Mouse (Mus musculus): ENCODE data around the gene Adamtsl3. TPM values are rescaled to one million over a fixed set of nuclear protein-coding genes. Genes with fewer than 3 reads are reported as not detected.
A peak's percentile ranks its signal among the peaks of the same experiment; 100 is the strongest.

Adamtsl3 gene
- polyA plus RNA-seq, 1 experiment = 33.1 TPM

DNA sequence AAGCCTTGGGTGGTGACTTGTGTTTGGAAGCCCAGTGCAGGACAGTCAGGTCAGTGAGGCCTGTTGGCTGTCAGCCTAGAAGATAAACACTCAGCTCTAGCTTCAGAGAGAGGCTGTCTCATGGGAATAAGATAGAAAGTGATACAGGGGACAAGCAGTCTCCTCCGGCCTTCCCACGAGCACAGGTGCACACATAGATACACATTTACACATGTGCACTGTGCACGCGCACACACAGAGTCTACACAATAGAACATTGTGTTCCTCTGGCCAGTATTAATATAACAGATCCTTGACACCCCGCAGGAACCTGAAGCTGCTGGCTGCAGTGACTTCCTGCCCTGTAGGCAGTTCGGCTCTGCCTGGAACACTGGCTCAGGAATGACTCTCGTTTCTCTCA is 44.3 kb downstream of the Adamtsl3 start:
- Histone ChIP-seq H3K4me1 (ENCODE audit: control insufficient read depth, insufficient read depth, low read length) (no peaks in the 10 kb centered on the region), H3K4me3 (ENCODE audit: insufficient read depth, low read length) (no peak overlapping the region), H3K27ac (ENCODE audit: insufficient read depth, low read length) (no peak overlapping the region)
- TF ChIP-seq POLR2A (IDR thresholded peaks at IDR 0.05; ENCODE audit: low read depth, low read length) (no peak), CTCF (IDR thresholded peaks at IDR 0.05; ENCODE audit: borderline replicate concordance, insufficient read depth, low read length) (no peak)

DNA sequence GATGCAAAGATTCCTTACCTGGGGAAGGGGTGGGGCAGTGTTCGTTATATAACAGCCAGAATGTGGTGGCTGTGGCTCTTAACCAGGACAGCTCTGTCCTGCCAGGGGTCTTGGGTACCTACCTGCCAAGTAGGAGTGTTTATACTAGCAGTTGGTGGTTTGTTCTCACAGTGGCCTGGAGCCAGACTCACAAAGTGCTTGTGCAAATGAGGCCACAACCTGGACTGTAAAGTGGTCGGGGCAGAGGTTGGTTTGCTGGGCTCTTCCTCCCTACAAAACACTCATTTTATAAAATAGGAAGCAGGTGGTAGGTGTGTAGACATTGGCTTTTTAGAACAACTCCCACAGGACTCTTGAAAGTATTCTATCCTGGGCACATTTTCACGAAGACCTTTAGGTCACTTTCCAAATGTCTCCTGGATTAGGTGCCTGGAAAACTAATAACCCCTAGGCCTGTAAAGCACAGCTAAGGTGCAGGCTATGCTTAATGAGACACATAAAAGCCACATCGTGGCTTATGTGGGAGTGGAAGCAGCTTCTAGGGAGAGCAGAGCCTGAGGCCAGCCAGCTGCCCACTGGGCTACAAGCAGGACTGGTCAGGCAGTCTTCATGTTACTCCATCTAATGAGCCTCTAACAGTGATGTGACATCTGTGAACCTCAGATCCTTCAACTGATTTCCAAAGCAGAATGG is 47.5 kb downstream of the Adamtsl3 start:
- H3K27ac ChIP-seq (ENCODE audit: insufficient read depth, low read length) = no peak overlapping the region
- no peak overlapping the region for H3K4me3 ChIP-seq (ENCODE audit: insufficient read depth, low read length)
- TF ChIP-seq CTCF (IDR thresholded peaks at IDR 0.05; ENCODE audit: borderline replicate concordance, insufficient read depth, low read length) (no peak), POLR2A (IDR thresholded peaks at IDR 0.05; ENCODE audit: low read depth, low read length) (no peak)
- H3K4me1 ChIP-seq (ENCODE audit: control insufficient read depth, insufficient read depth, low read length) = peaks cover 2% of the 10 kb centered on the region

GRCm38 (mm10) chr7:82383536-82383848 is 48.0 kb downstream of the Adamtsl3 start:
- Histone ChIP-seq H3K4me3 (ENCODE audit: insufficient read depth, low read length) (no peak overlapping the region), H3K27ac (ENCODE audit: insufficient read depth, low read length) (no peak overlapping the region), H3K4me1 (ENCODE audit: control insufficient read depth, insufficient read depth, low read length) (peaks cover 6% of the 10 kb centered on the region)
- TF ChIP-seq POLR2A (IDR thresholded peaks at IDR 0.05; ENCODE audit: low read depth, low read length) (no peak), CTCF (IDR thresholded peaks at IDR 0.05; ENCODE audit: borderline replicate concordance, insufficient read depth, low read length) (no peak)

- Histone ChIP-seq H3K27ac (ENCODE audit: insufficient read depth, low read length) (peak overlapping the region; percentile 71), H3K4me3 (ENCODE audit: insufficient read depth, low read length) (no peak overlapping the region), H3K4me1 (ENCODE audit: control insufficient read depth, insufficient read depth, low read length) (peaks cover 6% of the 10 kb centered on the region)
- TF ChIP-seq POLR2A (IDR thresholded peaks at IDR 0.05; ENCODE audit: low read depth, low read length) = no peak
Measured at GRCm38 (mm10) chr7:82387121-82387520, 51.6 kb downstream of the Adamtsl3 start.

GRCm38 (mm10) chr7:82394435-82395186 is 59.1 kb downstream of the Adamtsl3 start:
- no peaks in the 10 kb centered on the region for H3K4me1 ChIP-seq (ENCODE audit: control insufficient read depth, insufficient read depth, low read length)
- no peak overlapping the region for H3K4me3 ChIP-seq (ENCODE audit: insufficient read depth, low read length)
- H3K27ac ChIP-seq (ENCODE audit: insufficient read depth, low read length) = no peak overlapping the region
- TF ChIP-seq POLR2A (IDR thresholded peaks at IDR 0.05; ENCODE audit: low read depth, low read length) (no peak), CTCF (IDR thresholded peaks at IDR 0.05; ENCODE audit: borderline replicate concordance, insufficient read depth, low read length) (no peak)

GRCm38 (mm10) chr7:82395239-82395638 is 59.7 kb downstream of the Adamtsl3 start:
- TF ChIP-seq CTCF (IDR thresholded peaks at IDR 0.05; ENCODE audit: borderline replicate concordance, insufficient read depth, low read length) = no peak
- TF ChIP-seq POLR2A (IDR thresholded peaks at IDR 0.05; ENCODE audit: low read depth, low read length) = no peak
- Histone ChIP-seq H3K4me3 (ENCODE audit: insufficient read depth, low read length) (no peak overlapping the region), H3K4me1 (ENCODE audit: control insufficient read depth, insufficient read depth, low read length) (no peaks in the 10 kb centered on the region), H3K27ac (ENCODE audit: insufficient read depth, low read length) (no peak overlapping the region)

GRCm38 (mm10) chr7:82395751-82396512 is 60.4 kb downstream of the Adamtsl3 start:
- Histone ChIP-seq H3K27ac (ENCODE audit: insufficient read depth, low read length) (no peak overlapping the region), H3K4me1 (ENCODE audit: control insufficient read depth, insufficient read depth, low read length) (no peaks in the 10 kb centered on the region), H3K4me3 (ENCODE audit: insufficient read depth, low read length) (no peak overlapping the region)
- TF ChIP-seq CTCF (IDR thresholded peaks at IDR 0.05; ENCODE audit: borderline replicate concordance, insufficient read depth, low read length) (no peak), POLR2A (IDR thresholded peaks at IDR 0.05; ENCODE audit: low read depth, low read length) (no peak)

- H3K4me3 ChIP-seq (ENCODE audit: insufficient read depth, low read length) = no peak overlapping the region
- no peaks in the 10 kb centered on the region for H3K4me1 ChIP-seq (ENCODE audit: control insufficient read depth, insufficient read depth, low read length)
- H3K27ac ChIP-seq (ENCODE audit: insufficient read depth, low read length) = no peak overlapping the region
- TF ChIP-seq CTCF (IDR thresholded peaks at IDR 0.05; ENCODE audit: borderline replicate concordance, insufficient read depth, low read length) = no peak
- no peak for TF ChIP-seq POLR2A (IDR thresholded peaks at IDR 0.05; ENCODE audit: low read depth, low read length)
Measured at GRCm38 (mm10) chr7:82396869-82397268, 61.4 kb downstream of the Adamtsl3 start.

DNA sequence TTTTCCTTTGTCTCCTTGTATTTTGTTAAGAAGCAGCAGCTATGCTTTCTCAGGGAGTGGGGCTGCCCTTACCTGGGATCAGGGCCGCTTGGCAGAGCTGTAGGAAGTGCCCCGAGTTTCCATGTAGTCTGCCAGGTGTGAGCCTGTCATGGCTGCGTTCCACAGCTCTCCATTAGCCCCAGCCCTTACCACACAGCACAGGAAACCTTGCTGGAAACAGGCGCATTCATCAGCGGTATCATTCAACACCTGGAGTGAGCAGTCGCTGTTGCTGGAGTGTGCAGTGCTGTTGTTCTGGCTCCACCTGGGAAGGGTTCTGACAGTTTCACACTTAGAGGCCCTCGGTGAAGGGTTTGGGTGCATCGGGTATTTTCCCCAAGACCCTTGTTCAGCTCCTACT is 62.1 kb downstream of the Adamtsl3 start:
- Histone ChIP-seq H3K27ac (ENCODE audit: insufficient read depth, low read length) (no peak overlapping the region), H3K4me3 (ENCODE audit: insufficient read depth, low read length) (no peak overlapping the region), H3K4me1 (ENCODE audit: control insufficient read depth, insufficient read depth, low read length) (no peaks in the 10 kb centered on the region)
- TF ChIP-seq POLR2A (IDR thresholded peaks at IDR 0.05; ENCODE audit: low read depth, low read length) (no peak), CTCF (IDR thresholded peaks at IDR 0.05; ENCODE audit: borderline replicate concordance, insufficient read depth, low read length) (no peak)
